8 mouse cellular contexts compared by ENCODE assay signal in genomic region chrX:62832741-62833140, GRCm38 (mm10).
A peak's percentile ranks its signal among the peaks of the same experiment; 100 is the strongest.
DNase-seq lines count a peak whose midpoint lies in the region; ATAC-seq lines count a peak whose summit lies in the region.
"Not testable (repeated sequence)": the region's sequence is repeated elsewhere in the genome, so short reads cannot be mapped to it uniquely, and the experiment has no call there.

No protein-coding gene starts in this region.

- H3K9me3 ChIP-seq in forebrain, embryonic 14.5 days (replicated peaks; ENCODE audit: control insufficient read depth, low read length): not testable (repeated sequence)

- 79% methylated on average over 1 of the region's 1 CpGs for WGBS in forebrain, embryonic 14.5 days

- intact Hi-C loops in left cerebral cortex, postnatal 4 days (cut with DNase I): not testable (repeated sequence)

- H3K4me3 ChIP-seq in forebrain, embryonic 14.5 days (ENCODE audit: low read depth, low read length): not testable (repeated sequence)

- H3K27ac ChIP-seq in forebrain, embryonic 14.5 days (ENCODE audit: low read depth, low read length): not testable (repeated sequence)

- peak; percentile 27 for DNase-seq in Muller cell, postnatal 12 days (ENCODE audit: inconsistent ontology term)
- peak; percentile 72 to 84 for DNase-seq in cerebellum, adult 18-20 months
- peak; percentile 93 for DNase-seq in cerebellum, adult 9-10 months
- peak; percentile 85 to 87 for DNase-seq in cerebellum, postnatal 14 days
- DNase-seq in forebrain, embryonic 14.5 days (ENCODE audit: low spot score): peak; percentile 46
- peak; percentile 62 for DNase-seq in left cerebral cortex, postnatal 4 days
- peak; percentile 0 for DNase-seq in retina, postnatal 1 day

- not testable (repeated sequence) for H3K36me3 ChIP-seq in forebrain, embryonic 14.5 days (ENCODE audit: control insufficient read depth, insufficient read depth, low read length)

- H3K4me2 ChIP-seq in forebrain, embryonic 14.5 days (ENCODE audit: low read length): not testable (repeated sequence)

- ATAC-seq in cerebellum, adult (ENCODE audit: insufficient number of reproducible peaks, low FRiP score, low TSS enrichment): peak; percentile 99
- not testable (repeated sequence) for ATAC-seq in forebrain, embryonic 14.5 days

- not testable (repeated sequence) for H3K9ac ChIP-seq in forebrain, embryonic 14.5 days (ENCODE audit: low read length)

- H3K4me1 ChIP-seq in forebrain, embryonic 14.5 days (ENCODE audit: control insufficient read depth, insufficient read depth, low read length): not testable (repeated sequence)

- H3K27me3 ChIP-seq in forebrain, embryonic 14.5 days (replicated peaks; ENCODE audit: control insufficient read depth, insufficient read depth, low read length): not testable (repeated sequence)

Comparison
In these comparisons a context has a peak if more than half of its experiments do, and no peak if none do; other contexts are left out.
1. DNase-seq: peak in every context shown above with its lines; median percentile 93 in cerebellum, adult 9-10 months; 86 in cerebellum, postnatal 14 days; 78 in cerebellum, adult 18-20 months; 62 in left cerebral cortex, postnatal 4 days; 46 in forebrain, embryonic 14.5 days; 27 in Muller cell, postnatal 12 days; 0 in retina, postnatal 1 day.